Mouse (Mus musculus): ENCODE results near the gene Sgms2.

The Sgms2 gene

GRCm38 (mm10) chr3:131489657-131490142, 1.5 kb downstream of the Sgms2 start:
- in situ Hi-C loops (cut with MboI; ENCODE audit: low pct_unique_long_range_greater_than_20kb in 1 of 2, low sequenced_read_pairs in 2 of 2, unreplicated experiment in 1 of 2) = no loop called here

- in situ Hi-C loops (cut with MboI; ENCODE audit: low pct_unique_long_range_greater_than_20kb in 1 of 2, low sequenced_read_pairs in 2 of 2, unreplicated experiment in 1 of 2) = no loop called here
These were observed 2.2 kb downstream of the Sgms2 start for GRCm38 (mm10) chr3:131488969-131489368.

GRCm38 (mm10) chr3:131488403-131488802, 2.8 kb downstream of the Sgms2 start:
- in situ Hi-C loops (cut with MboI; ENCODE audit: low pct_unique_long_range_greater_than_20kb in 1 of 2, low sequenced_read_pairs in 2 of 2, unreplicated experiment in 1 of 2) = no loop called here

- in situ Hi-C loops (cut with MboI; ENCODE audit: low pct_unique_long_range_greater_than_20kb in 1 of 2, low sequenced_read_pairs in 2 of 2, unreplicated experiment in 1 of 2) = no loop called here
These were observed 5.8 kb downstream of the Sgms2 start for GRCm38 (mm10) chr3:131485388-131485787.

- in situ Hi-C loops (cut with MboI; ENCODE audit: low pct_unique_long_range_greater_than_20kb in 1 of 2, low sequenced_read_pairs in 2 of 2, unreplicated experiment in 1 of 2) = no loop called here
These were observed 7.6 kb downstream of the Sgms2 start for GRCm38 (mm10) chr3:131483650-131484049.

GRCm38 (mm10) chr3:131481976-131482712, 9.1 kb downstream of the Sgms2 start:
- in situ Hi-C loops (cut with MboI; ENCODE audit: low pct_unique_long_range_greater_than_20kb in 1 of 2, low sequenced_read_pairs in 2 of 2, unreplicated experiment in 1 of 2) = no loop called here

- in situ Hi-C loops (cut with MboI; ENCODE audit: low pct_unique_long_range_greater_than_20kb in 1 of 2, low sequenced_read_pairs in 2 of 2, unreplicated experiment in 1 of 2) = no loop called here
These were observed 10.6 kb downstream of the Sgms2 start for GRCm38 (mm10) chr3:131480659-131481058.

GRCm38 (mm10) chr3:131479415-131479814, 11.8 kb downstream of the Sgms2 start:
- in situ Hi-C loops (cut with MboI; ENCODE audit: low pct_unique_long_range_greater_than_20kb in 1 of 2, low sequenced_read_pairs in 2 of 2, unreplicated experiment in 1 of 2) = no loop called here

- in situ Hi-C loops (cut with MboI; ENCODE audit: low pct_unique_long_range_greater_than_20kb in 1 of 2, low sequenced_read_pairs in 2 of 2, unreplicated experiment in 1 of 2) = no loop called here
These were observed 15.2 kb downstream of the Sgms2 start for GRCm38 (mm10) chr3:131476002-131476401.

- in situ Hi-C loops (cut with MboI; ENCODE audit: low pct_unique_long_range_greater_than_20kb in 1 of 2, low sequenced_read_pairs in 2 of 2, unreplicated experiment in 1 of 2) = no loop called here
These were observed 16.7 kb downstream of the Sgms2 start for GRCm38 (mm10) chr3:131474526-131474925.

GRCm38 (mm10) chr3:131473496-131473895, 17.7 kb downstream of the Sgms2 start:
- in situ Hi-C loops (cut with MboI; ENCODE audit: low pct_unique_long_range_greater_than_20kb in 1 of 2, low sequenced_read_pairs in 2 of 2, unreplicated experiment in 1 of 2) = no loop called here

GRCm38 (mm10) chr3:131471836-131472235, 19.4 kb downstream of the Sgms2 start:
- in situ Hi-C loops (cut with MboI; ENCODE audit: low pct_unique_long_range_greater_than_20kb in 1 of 2, low sequenced_read_pairs in 2 of 2, unreplicated experiment in 1 of 2) = no loop called here

GRCm38 (mm10) chr3:131471435-131471834, 19.8 kb downstream of the Sgms2 start:
- in situ Hi-C loops (cut with MboI; ENCODE audit: low pct_unique_long_range_greater_than_20kb in 1 of 2, low sequenced_read_pairs in 2 of 2, unreplicated experiment in 1 of 2) = no loop called here

- in situ Hi-C loops (cut with MboI; ENCODE audit: low pct_unique_long_range_greater_than_20kb in 1 of 2, low sequenced_read_pairs in 2 of 2, unreplicated experiment in 1 of 2) = no loop called here
These were observed 20.4 kb downstream of the Sgms2 start for GRCm38 (mm10) chr3:131470837-131471236.

- in situ Hi-C loops (cut with MboI; ENCODE audit: low pct_unique_long_range_greater_than_20kb in 1 of 2, low sequenced_read_pairs in 2 of 2, unreplicated experiment in 1 of 2) = no loop called here
These were observed 21.6 kb downstream of the Sgms2 start for GRCm38 (mm10) chr3:131469636-131470035.

GRCm38 (mm10) chr3:131466371-131466770, 24.8 kb downstream of the Sgms2 start:
- in situ Hi-C loops (cut with MboI; ENCODE audit: low pct_unique_long_range_greater_than_20kb in 1 of 2, low sequenced_read_pairs in 2 of 2, unreplicated experiment in 1 of 2) = no loop called here

- in situ Hi-C loops (cut with MboI; ENCODE audit: low pct_unique_long_range_greater_than_20kb in 1 of 2, low sequenced_read_pairs in 2 of 2, unreplicated experiment in 1 of 2) = no loop called here
These were observed 25.5 kb downstream of the Sgms2 start for GRCm38 (mm10) chr3:131465536-131466260.

- in situ Hi-C loops (cut with MboI; ENCODE audit: low pct_unique_long_range_greater_than_20kb in 1 of 2, low sequenced_read_pairs in 2 of 2, unreplicated experiment in 1 of 2) = no loop called here
These were observed 118.2 kb downstream of the Sgms2 start for GRCm38 (mm10) chr3:131372996-131373395.

GRCm38 (mm10) chr3:131368678-131369077, 122.5 kb downstream of the Sgms2 start:
- in situ Hi-C loops (cut with MboI; ENCODE audit: low pct_unique_long_range_greater_than_20kb in 1 of 2, low sequenced_read_pairs in 2 of 2, unreplicated experiment in 1 of 2) = no loop called here

- in situ Hi-C loops (cut with MboI; ENCODE audit: low pct_unique_long_range_greater_than_20kb in 1 of 2, low sequenced_read_pairs in 2 of 2, unreplicated experiment in 1 of 2) = no loop called here
These were observed 123.8 kb downstream of the Sgms2 start for GRCm38 (mm10) chr3:131367452-131367851.
